Mouse (Mus musculus) effector memory CD4-positive, alpha-beta T cell, adult 5 months (primary cell): ENCODE results near the gene Mrpl3. TPM values are rescaled to one million over a fixed set of nuclear protein-coding genes. Genes with fewer than 3 reads are reported as not detected.

Source experiments
- polyA plus RNA-seq: library from polyadenylated mRNA; unstranded; fragments of 100-300 nt; shearing (Covaris generic); gene quantifications from one replicate; pipeline ENCODE4 v1.2.1, GENCODE M21; 2017

Mrpl3 gene
- polyA plus RNA-seq: 59.8 TPM

DNA sequence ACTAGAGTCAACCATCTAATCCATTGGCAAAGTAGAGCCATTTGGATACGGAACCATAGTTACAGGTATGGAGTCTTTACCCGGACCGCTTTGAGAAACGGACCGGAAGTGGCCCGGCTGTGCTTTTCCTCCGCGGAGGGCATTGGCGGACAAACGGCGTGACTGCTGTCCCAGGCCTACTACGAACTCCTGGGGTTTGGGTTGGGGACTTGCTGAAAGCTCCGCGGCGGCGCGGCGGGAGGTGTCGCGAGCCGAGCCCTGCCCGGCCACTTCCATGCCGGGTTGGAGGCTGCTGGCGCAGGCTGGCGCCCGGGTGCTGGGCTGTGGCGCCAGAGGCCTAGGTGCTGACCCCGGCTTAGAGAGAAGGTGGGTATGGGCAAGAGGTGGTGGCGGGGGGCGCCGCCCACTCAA, at the start of gene Mrpl3:
Gene Mrpl3 (plus strand): TSS at position 93 of the 411 bp plus-strand sequence.

Other genes with a start within 250 kb of the Mrpl3 start
- gene Nudt16, start 78.6 kb downstream of the Mrpl3 start, polyA plus RNA-seq: 16.4 TPM
- not detected for gene 1700080E11Rik, start 91.9 kb downstream of the Mrpl3 start, polyA plus RNA-seq